Mouse (Mus musculus) lung, postnatal 0 days (tissue): ENCODE results near the gene Spata21. TPM values are rescaled to one million over a fixed set of nuclear protein-coding genes. Genes with fewer than 3 reads are reported as not detected.
"Not testable (repeated sequence)": the region's sequence is repeated elsewhere in the genome, so short reads cannot be mapped to it uniquely, and the experiment has no call there.

ENCODE experiments used
- ATAC-seq: fragments of 200-750 bp; cut with Nextera tagmentation; 2 replicates; pipeline ENCODE4 v1.8.0; 2017; ENCODE audit warnings: moderate library complexity
- DNase-seq: peaks from one replicate; pipeline ENCODE4 v3.0.0-alpha.2; 2016; ENCODE audit warnings: low spot score
- H3K27ac ChIP-seq: fragments of 300-500 bp; sonication (generic); 2 replicates; pipeline ENCODE4 v1.5.1; 2014; ENCODE audit warnings: antibody characterized with exemption, mild to moderate bottlenecking, low read length, mixed read lengths
- H3K27me3 ChIP-seq: fragments of 300-500 bp; sonication (generic); replicated peaks from 2 replicates; pipeline ENCODE4 v1.6.1; 2014; ENCODE audit warnings: low read length, mixed read lengths; ENCODE audit not compliant: insufficient read depth
- H3K36me3 ChIP-seq: fragments of 300-500 bp; sonication (generic); 2 replicates; pipeline ENCODE4 v1.6.1; 2014; ENCODE audit warnings: low read length, mixed read lengths; ENCODE audit not compliant: insufficient read depth
- H3K4me1 ChIP-seq: fragments of 300-500 bp; sonication (generic); 2 replicates; pipeline ENCODE4 v1.6.1; 2014; ENCODE audit warnings: antibody characterized with exemption, low read depth, low read length, mixed read lengths; ENCODE audit not compliant: insufficient read depth
- H3K4me2 ChIP-seq: fragments of 300-500 bp; sonication (generic); replicated peaks from 2 replicates; pipeline ENCODE4 v1.6.1; 2014; ENCODE audit warnings: low read depth, mild to moderate bottlenecking, low read length, moderate library complexity, mixed read lengths
- H3K4me3 ChIP-seq: fragments of 300-500 bp; sonication (generic); 2 replicates; pipeline ENCODE4 v1.5.1; 2014; ENCODE audit warnings: low read depth, low read length
- H3K9ac ChIP-seq: fragments of 300-500 bp; sonication (generic); replicated peaks from 2 replicates; pipeline ENCODE4 v1.6.1; 2014; ENCODE audit warnings: low read depth, mild to moderate bottlenecking
- H3K9me3 ChIP-seq: fragments of 300-500 bp; sonication (generic); 2 replicates; pipeline ENCODE4 v1.6.1; 2016; ENCODE audit warnings: low read length, mixed read lengths
- CTCF ChIP-seq: IDR thresholded peaks from 2 replicates; pipeline ENCODE4 v1.5.1; 2016; ENCODE audit warnings: antibody characterized with exemption, mild to moderate bottlenecking
- EP300 ChIP-seq: IDR thresholded peaks from 2 replicates; pipeline ENCODE4 v1.6.1; 2016; ENCODE audit warnings: antibody characterized with exemption, mild to moderate bottlenecking, control low read depth
- WGBS: fragments of 180-500 bp; shearing (Covaris S2); extraction: QIAGEN DNeasy Blood & Tissue Kit; methylation state at CpG from one replicate; pipeline ENCODE4 v1.1.7; 2014; 5-methylcytosine and 5-hydroxymethylcytosine counted together
- polyA plus RNA-seq: library from polyadenylated mRNA; unstranded; fragments of >200 nt; fragmentation: Nextera tagmentation; extraction: Ambion mirVana; gene quantifications from 2 replicates; pipeline ENCODE4 v1.2.1, GENCODE M21; 2015

The Spata21 gene
- polyA plus RNA-seq, 1 experiment from 2014 or later, result 0.13 TPM

GRCm38 (mm10) chr4:141142285-141142811, 54.2 kb downstream of the Spata21 start:
- H3K4me3 ChIP-seq, result no peak overlapping the region
- peak overlapping the region; percentile 33; the same call in 1 of the 2 replicates for H3K4me2 ChIP-seq
- no peak overlapping the region for H3K27ac ChIP-seq
- H3K4me1 ChIP-seq, result no peaks in the 10 kb centered on the region
- ATAC-seq (peak; percentile 11; the same call in 1 of the 2 replicates), DNase-seq (peak; percentile 89)
- H3K9me3 ChIP-seq, result no peaks in the 10 kb centered on the region
- WGBS, result 21% methylated on average over 9 of the region's 9 CpGs
- TF ChIP-seq CTCF (peak; percentile 95), EP300 (no peak)
- no peaks in the 10 kb centered on the region for H3K36me3 ChIP-seq
- H3K27me3 ChIP-seq, result no peaks in the 10 kb centered on the region
- H3K9ac ChIP-seq, result no peak overlapping the region

- not testable (repeated sequence) for H3K27ac ChIP-seq, H3K9ac ChIP-seq, H3K9me3 ChIP-seq, H3K4me2 ChIP-seq, H3K36me3 ChIP-seq, DNase-seq, H3K27me3 ChIP-seq, ATAC-seq, H3K4me3 ChIP-seq, H3K4me1 ChIP-seq
- WGBS, result 90% methylated on average over 8 of the region's 16 CpGs
Observed at GRCm38 (mm10) chr4:141145124-141145523, 57.0 kb downstream of the Spata21 start.

GRCm38 (mm10) chr4:141146491-141147033, 58.4 kb downstream of the Spata21 start:
- ATAC-seq, result no peak
- TF ChIP-seq EP300 (no peak), CTCF (no peak)

DNA sequence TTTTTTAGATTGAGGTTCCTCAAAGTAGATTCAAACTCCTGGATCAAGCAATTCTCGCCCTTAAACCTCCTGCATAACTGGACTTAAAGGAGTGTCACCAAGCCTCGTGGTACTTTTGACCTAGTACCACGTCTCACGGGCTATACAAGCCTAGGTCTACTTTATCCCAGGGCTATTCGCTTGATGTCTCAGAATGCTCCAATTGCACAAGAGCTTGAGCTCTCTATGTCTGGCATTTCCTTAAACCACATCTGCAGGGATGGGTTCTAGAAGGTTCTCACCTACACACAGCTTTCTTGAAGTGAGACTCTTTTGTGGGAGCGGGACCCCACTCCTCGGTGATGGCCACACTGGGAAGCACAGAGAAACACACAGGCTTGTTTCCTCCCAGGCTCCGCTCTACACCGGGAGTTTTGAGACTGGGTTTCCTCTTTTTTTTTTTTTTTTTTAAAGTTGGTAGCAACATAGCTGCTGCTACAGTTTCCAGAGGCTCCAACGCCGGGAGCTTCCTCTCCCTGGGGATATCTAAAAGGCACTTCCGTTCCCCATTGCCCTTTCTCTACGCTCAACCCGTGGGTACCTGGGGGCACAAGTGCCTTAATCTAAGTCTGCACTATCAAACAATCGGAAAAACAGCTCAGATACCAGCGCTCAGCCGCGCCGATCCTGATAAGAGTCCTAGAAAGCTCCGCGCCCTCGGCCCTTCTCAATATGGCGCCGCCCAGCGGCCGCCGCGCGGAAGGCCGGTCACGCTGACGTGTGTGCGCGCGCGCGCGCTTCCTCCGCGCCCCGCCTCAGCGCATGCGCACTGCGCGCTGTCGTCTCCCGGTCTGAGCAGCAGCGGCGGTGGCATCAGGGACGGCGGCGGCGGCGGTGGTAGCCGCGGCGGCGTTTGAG, 59.2 kb downstream of the Spata21 start, which contains the start of gene Fbxo42:
Gene Fbxo42 (plus strand): TSS at position 802 of the 897 bp plus-strand sequence.
- Histone ChIP-seq H3K4me1 (peaks cover 4% of the 10 kb centered on the region; the same call in 1 of the 2 replicates), H3K36me3 (no peaks in the 10 kb centered on the region), H3K27me3 (no peaks in the 10 kb centered on the region), H3K9ac (peak within 1 kb of the TSS; percentile 92), H3K4me2 (peak within 1 kb of the TSS; percentile 98), H3K4me3 (peak within 1 kb of the TSS; percentile 99), H3K9me3 (no peaks in the 10 kb centered on the region), H3K27ac (peak within 1 kb of the TSS; percentile 93)
- WGBS, result 4% methylated on average over 58 of the region's 58 CpGs
- ATAC-seq (peak; percentile 94), DNase-seq (peak; percentile 96)
- TF ChIP-seq CTCF, result peak; percentile 74
- no peak for TF ChIP-seq EP300

More at GRCm38 (mm10) chr4:141146491-141147033, 58.4 kb downstream of the Spata21 start:
- Histone ChIP-seq H3K4me1 (peaks cover 4% of the 10 kb centered on the region; the same call in 1 of the 2 replicates), H3K4me2 (peak overlapping the region; percentile 98; the same call in 1 of the 2 replicates), H3K4me3 (no peak overlapping the region), H3K27ac (peak overlapping the region; percentile 93; the same call in 1 of the 2 replicates), H3K9me3 (no peaks in the 10 kb centered on the region), H3K27me3 (no peaks in the 10 kb centered on the region), H3K36me3 (no peaks in the 10 kb centered on the region), H3K9ac (no peak overlapping the region)
- WGBS, result 93% methylated on average over 6 of the region's 6 CpGs
- no peak for DNase-seq

DNA sequence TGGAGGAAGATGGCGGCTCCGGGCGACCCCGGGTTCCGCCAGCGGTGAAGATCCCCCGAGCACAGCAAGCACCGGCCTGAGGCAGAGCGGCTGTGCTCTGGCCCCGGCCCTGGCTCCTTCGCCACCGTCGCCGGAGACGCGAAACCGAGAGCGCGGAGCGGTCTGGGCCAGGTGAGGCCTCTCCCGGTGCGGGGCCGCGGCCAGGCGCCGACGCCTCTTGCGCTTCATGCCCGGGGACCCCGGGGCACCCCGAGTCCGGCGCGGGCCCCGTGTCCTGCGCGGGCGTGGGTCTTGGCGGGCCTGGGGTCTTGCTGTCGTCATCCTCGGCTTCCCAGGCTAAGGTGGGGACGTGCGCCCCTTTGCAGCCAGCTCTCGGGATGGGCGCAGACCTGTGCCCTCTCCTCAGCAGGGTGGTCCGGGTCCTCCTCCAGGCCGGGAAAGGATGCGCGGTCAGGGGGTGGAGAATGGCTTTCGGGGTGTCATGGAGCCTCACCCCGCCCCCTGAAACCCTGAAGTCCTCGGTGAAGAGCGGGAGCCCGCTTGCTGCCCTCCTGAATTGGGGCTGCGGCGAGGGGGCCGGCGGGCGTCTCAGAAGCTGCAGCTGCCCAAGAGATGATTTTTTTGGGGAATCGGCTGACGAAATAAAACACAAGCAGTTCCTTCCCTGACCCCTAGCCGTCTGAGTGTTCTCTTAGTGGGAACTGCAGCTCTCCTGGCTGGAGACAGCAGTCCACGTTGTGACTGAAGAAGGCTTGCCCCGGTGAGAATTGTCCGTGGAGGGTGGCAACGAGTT, 60.1 kb downstream of the Spata21 start:
- Histone ChIP-seq H3K4me1 (peaks cover 4% of the 10 kb centered on the region; the same call in 1 of the 2 replicates), H3K27me3 (no peaks in the 10 kb centered on the region), H3K36me3 (no peaks in the 10 kb centered on the region), H3K27ac (peak overlapping the region; percentile 93), H3K4me2 (peak overlapping the region; percentile 98), H3K9ac (peak overlapping the region; percentile 92), H3K9me3 (no peaks in the 10 kb centered on the region), H3K4me3 (peak overlapping the region; percentile 99)
- WGBS, result under 1% methylated on average over 48 of the region's 66 CpGs
- TF ChIP-seq EP300 (no peak), CTCF (peak; percentile 31)
- ATAC-seq (peak; percentile 71), DNase-seq (peak; percentile 71)
